Mouse (Mus musculus): ENCODE measurements around the gene Hdac11.
"Not testable (repeated sequence)": the region's sequence is repeated elsewhere in the genome, so short reads cannot be mapped to it uniquely, and the experiment has no call there.

- TF ChIP-seq GATA1 (IDR thresholded peaks at IDR 0.05; ENCODE audit: borderline replicate concordance, low read length); FLI1 (IDR thresholded peaks at IDR 0.05; ENCODE audit: low read length): not testable (repeated sequence)
Observed at GRCm38 (mm10) chr6:91212155-91212554, 55.7 kb downstream of the Hdac11 start, which contains the start of gene Fbln2.

All from megakaryocyte, embryonic 14.5 days (primary cell).